Mouse (Mus musculus) E14TG2a.4 (cell line): ENCODE results near the gene Pih1d1.
"Not testable (repeated sequence)": the region's sequence is repeated elsewhere in the genome, so short reads cannot be mapped to it uniquely, and the experiment has no call there.

ENCODE experiments used
- H3K27me3 ChIP-seq: 2 replicates; pipeline ENCODE4 v1.6.1; 2014; ENCODE audit warnings: low read length, control low read depth; ENCODE audit not compliant: insufficient read depth
- H3K36me3 ChIP-seq: 2 replicates; pipeline ENCODE4 v1.6.1; 2014; ENCODE audit warnings: low read length, control low read depth; ENCODE audit not compliant: insufficient read depth
- H3K4me1 ChIP-seq: replicated peaks from 2 replicates; pipeline ENCODE4 v1.6.1; 2014; ENCODE audit warnings: low read depth, low read length, control low read depth
- H3K4me3 ChIP-seq: replicated peaks from 2 replicates; pipeline ENCODE4 v1.5.1; 2014; ENCODE audit warnings: mild to moderate bottlenecking, low read length
- H3K9me3 ChIP-seq: 2 replicates; pipeline ENCODE4 v1.6.1; 2014; ENCODE audit warnings: low read length, control low read depth
- CTCF ChIP-seq: conservative IDR thresholded peaks from 2 replicates; pipeline ENCODE4 v1.5.1; 2014; ENCODE audit warnings: low read length
- NANOG ChIP-seq: IDR thresholded peaks from 2 replicates; pipeline ENCODE4 v1.6.1; 2014; ENCODE audit warnings: borderline replicate concordance, low read length, mixed read lengths
- POU5F1 ChIP-seq: IDR thresholded peaks from 2 replicates; pipeline ENCODE4 v1.6.1; 2014; ENCODE audit warnings: low read length, borderline replicate concordance

Pih1d1 gene

DNA sequence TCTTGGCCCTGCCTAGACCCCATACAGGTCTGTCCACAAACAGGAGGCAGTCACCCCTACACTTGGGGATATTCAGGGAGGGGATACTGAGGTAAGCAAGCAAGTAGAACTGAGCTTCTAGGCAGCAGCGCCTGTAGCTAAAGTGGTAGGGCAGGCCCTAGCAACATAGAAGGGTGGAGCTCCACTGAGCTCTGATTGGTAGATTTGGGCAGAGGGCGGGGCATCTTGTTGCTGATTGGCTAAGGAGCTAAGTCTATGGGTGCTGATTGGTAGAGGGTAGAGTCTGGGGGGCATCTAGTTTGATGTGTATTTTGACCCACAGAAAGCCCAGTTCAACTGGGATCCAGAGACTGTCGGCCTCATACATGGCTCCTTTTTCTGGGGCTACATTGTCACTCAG lies 15.4 kb downstream of the Pih1d1 start:
- H3K4me1 ChIP-seq: peaks cover 81% of the 10 kb centered on the region
- no peak for TF ChIP-seq NANOG
- TF ChIP-seq CTCF: no peak
- no peak for TF ChIP-seq POU5F1
- peaks cover 75% of the 10 kb centered on the region for H3K27me3 ChIP-seq
- H3K36me3 ChIP-seq: peaks cover 5% of the 10 kb centered on the region; the same call in 1 of the 2 replicates
- H3K4me3 ChIP-seq: no peak overlapping the region
- peaks cover 13% of the 10 kb centered on the region for H3K9me3 ChIP-seq

DNA sequence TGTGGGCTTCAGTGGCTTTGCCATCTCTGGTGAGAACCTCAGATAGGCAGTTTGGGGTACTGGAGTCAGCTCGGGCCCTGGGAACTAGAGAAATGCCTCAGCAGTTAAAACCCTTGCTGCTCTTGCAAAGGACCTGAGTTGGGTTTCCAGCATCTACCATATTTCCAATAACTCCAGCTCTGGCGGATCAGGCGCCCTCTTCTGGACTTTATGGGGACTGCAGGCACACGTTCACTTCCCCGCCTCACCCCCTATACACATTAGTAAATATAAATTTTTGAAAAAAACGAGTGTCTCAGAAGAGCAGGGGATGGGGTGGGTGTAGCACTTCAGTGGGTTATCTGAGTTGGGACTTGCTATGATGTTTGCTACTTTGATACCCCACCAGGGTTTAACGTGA lies 18.9 kb downstream of the Pih1d1 start:
- peaks cover 13% of the 10 kb centered on the region for H3K9me3 ChIP-seq
- TF ChIP-seq NANOG: no peak
- peak; percentile 95 for TF ChIP-seq CTCF
- 0 out of 2 replicates have a peak overlapping the region, but pooled peaks have one; percentile 59 for H3K4me3 ChIP-seq
- peaks cover 75% of the 10 kb centered on the region for H3K4me1 ChIP-seq
- H3K27me3 ChIP-seq: peaks cover 75% of the 10 kb centered on the region
- H3K36me3 ChIP-seq: peaks cover 5% of the 10 kb centered on the region; the same call in 1 of the 2 replicates

DNA sequence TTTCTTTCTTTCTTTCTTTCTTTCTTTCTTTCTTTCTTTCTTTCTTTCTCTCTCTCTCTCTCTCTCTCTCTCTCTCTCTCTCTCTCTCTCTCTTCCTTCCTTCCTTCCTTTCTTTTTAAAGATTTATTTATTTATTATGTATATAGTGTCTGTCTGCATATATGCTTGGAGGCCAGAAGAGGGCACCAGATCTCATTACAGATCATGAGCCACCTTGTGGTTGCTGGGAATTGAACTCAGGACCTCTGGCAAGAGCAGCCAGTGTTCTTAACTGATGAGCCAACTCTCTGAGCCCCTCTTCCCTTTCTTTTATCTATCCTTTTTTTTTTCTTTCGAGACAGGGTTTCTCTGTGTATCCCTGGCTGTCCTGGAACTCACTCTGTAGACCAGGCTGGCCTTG lies 19.7 kb downstream of the Pih1d1 start:
- peaks cover 13% of the 10 kb centered on the region for H3K9me3 ChIP-seq
- peak; percentile 13; the same call in 1 of the 2 replicates for TF ChIP-seq CTCF
- not testable (repeated sequence) for H3K4me3 ChIP-seq, H3K36me3 ChIP-seq
- H3K4me1 ChIP-seq: peaks cover 74% of the 10 kb centered on the region
- H3K27me3 ChIP-seq: peaks cover 75% of the 10 kb centered on the region

DNA sequence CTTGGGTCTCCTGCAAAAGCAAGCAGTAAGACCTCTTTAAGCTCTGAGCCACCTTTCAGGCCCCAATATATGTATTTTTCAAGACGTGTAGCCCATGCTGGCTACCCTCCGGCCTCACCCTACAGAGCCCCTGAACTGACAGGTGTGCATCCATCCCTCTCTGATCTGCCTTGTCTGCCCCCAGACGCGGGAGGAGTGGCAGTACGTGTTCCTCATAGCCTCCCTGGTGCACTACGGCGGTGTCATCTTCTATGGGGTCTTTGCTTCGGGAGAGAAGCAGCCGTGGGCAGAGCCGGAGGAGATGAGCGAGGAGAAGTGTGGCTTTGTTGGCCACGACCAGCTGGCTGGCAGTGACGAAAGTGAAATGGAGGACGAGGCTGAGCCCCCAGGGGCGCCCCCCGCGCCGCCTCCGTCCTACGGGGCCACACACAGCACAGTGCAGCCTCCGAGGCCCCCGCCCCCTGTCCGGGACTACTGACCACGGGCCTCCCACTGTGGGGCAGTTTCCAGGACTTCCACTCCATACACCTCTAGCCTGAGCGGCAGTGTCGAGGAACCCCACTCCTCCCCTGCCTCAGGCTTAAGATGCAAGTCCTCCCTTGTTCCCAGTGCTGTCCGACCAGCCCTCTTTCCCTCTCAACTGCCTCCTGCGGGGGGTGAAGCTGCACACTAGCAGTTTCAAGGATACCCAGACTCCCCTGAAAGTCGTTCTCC lies 20.6 kb downstream of the Pih1d1 start:
- peaks cover 75% of the 10 kb centered on the region for H3K27me3 ChIP-seq
- H3K4me3 ChIP-seq: peak overlapping the region; percentile 81
- TF ChIP-seq NANOG (no peak), POU5F1 (no peak), CTCF (no peak)
- H3K9me3 ChIP-seq: peaks cover 7% of the 10 kb centered on the region
- H3K36me3 ChIP-seq: peaks cover under 1% of the 10 kb centered on the region; the same call in 1 of the 2 replicates
- H3K4me1 ChIP-seq: peaks cover 68% of the 10 kb centered on the region

DNA sequence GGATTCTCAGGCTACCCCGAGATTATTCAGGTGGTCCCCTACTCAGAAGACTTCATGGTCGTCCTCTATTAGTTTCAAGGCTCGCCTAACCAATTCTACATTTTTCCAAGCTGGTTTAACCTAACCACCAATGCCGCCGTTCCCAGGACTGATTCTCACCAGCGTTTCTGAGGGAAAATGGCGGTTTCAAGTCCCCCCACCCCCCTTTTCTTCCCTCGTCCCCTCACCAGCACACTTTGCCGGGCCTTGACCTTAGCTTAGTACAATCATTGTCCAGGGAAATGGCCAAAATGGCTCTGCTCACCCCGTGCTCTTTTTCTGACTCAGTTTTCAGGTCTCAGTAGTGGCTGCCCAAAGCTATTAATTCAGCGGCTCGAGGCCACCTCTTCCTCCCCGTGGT lies 21.3 kb downstream of the Pih1d1 start:
- H3K36me3 ChIP-seq: no peaks in the 10 kb centered on the region
- peaks cover 75% of the 10 kb centered on the region for H3K27me3 ChIP-seq
- H3K9me3 ChIP-seq: peaks cover under 1% of the 10 kb centered on the region; the same call in 1 of the 2 replicates
- no peak for TF ChIP-seq POU5F1
- TF ChIP-seq CTCF: no peak
- TF ChIP-seq NANOG: no peak
- H3K4me1 ChIP-seq: peaks cover 65% of the 10 kb centered on the region
- H3K4me3 ChIP-seq: peak overlapping the region; percentile 81

DNA sequence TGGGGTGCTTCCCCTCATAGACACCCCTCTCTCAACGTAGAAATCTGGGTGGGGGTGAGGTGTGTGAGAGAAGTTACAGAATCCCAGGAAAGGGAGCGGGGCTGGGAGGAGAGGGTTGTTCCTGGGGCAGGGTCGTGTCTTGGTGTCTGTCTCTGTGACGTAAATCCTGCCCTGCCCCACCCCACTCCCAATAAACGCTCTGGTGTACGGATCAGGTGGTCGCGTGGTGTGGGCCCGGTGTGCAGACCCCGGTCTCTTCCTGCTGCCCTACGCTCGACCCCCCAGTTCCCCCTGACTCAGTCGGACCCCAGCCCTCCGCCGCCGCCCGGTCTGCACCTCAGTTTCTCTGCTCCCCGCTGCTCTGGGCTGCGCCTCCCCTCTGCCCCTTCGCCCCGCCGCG lies 21.8 kb downstream of the Pih1d1 start:
- Histone ChIP-seq H3K4me3 (peak overlapping the region; percentile 81), H3K4me1 (peaks cover 65% of the 10 kb centered on the region), H3K9me3 (no peaks in the 10 kb centered on the region), H3K27me3 (peaks cover 75% of the 10 kb centered on the region), H3K36me3 (no peaks in the 10 kb centered on the region)
- TF ChIP-seq POU5F1 (no peak), NANOG (no peak), CTCF (no peak)

DNA sequence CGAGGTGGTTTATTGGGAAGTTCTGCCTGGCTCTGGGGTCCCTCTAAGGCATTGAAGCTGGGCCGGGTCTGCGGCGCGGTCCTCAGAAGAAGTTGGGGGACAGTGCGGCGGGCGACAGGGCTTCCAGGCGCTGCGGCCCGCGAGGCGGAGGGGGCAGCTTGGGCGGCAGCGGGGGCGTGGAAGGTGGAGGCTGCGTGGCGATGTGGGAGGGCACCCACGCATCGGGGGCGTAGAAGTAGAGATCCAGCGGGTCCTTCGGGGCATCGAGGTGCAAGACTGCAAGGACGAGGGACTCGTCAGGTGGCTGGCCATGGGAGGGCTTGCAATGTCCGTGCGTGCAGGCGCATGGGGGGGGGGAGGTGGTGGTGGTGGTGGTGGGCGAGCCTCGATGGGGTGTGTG lies 22.3 kb downstream of the Pih1d1 start:
- no peaks in the 10 kb centered on the region for H3K36me3 ChIP-seq
- peak overlapping the region; percentile 81 for H3K4me3 ChIP-seq
- no peak for TF ChIP-seq NANOG
- TF ChIP-seq CTCF: no peak
- no peak for TF ChIP-seq POU5F1
- H3K27me3 ChIP-seq: peaks cover 76% of the 10 kb centered on the region
- peaks cover 65% of the 10 kb centered on the region for H3K4me1 ChIP-seq
- no peaks in the 10 kb centered on the region for H3K9me3 ChIP-seq

DNA sequence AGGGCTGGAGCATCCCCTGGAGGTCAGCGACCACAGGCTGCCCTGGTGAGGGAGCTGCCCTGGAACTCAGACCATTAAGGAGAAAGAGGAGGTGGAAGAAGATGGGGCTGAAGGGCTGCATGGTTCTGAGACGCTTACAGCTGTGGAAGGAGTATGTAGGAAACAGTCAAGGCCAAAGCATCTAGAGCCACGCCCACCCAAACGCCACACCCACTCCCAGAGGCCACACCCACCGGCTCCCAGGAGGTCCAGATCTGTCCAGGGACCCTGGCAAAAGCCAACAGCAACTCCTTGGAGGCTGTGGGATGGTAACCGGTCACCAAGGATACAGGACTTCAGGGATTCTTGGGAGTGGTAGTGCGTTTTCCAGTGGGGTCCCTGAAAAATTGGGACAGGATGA lies 24.4 kb downstream of the Pih1d1 start:
- Histone ChIP-seq H3K9me3 (no peaks in the 10 kb centered on the region), H3K36me3 (no peaks in the 10 kb centered on the region), H3K4me1 (peaks cover 53% of the 10 kb centered on the region), H3K4me3 (no peak overlapping the region), H3K27me3 (peaks cover 88% of the 10 kb centered on the region)
- TF ChIP-seq NANOG (no peak), POU5F1 (no peak), CTCF (no peak)

DNA sequence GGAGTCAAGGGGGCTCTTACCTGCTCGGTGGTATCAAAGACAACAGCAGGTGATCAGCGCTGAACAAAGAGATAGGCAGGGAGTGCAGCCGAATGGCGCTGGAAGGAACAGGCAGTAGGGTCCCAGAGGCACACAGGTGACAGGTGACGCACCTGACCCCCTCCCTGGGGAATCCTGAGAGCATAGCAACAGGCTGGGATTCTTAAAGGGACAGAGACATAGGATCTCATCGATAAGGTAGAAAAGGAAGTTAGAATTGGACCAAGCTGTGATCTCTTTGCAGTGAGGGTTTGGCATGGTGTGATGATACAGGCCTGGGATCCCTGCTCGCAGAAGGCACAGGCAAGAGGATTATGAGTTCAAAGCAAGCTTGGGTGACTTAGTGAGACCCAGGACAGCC lies 25.4 kb downstream of the Pih1d1 start, which contains the start of gene Gfy:
Gfy (minus strand) TSS at position 101 of the 400 bp plus-strand sequence.
- Histone ChIP-seq H3K36me3 (no peaks in the 10 kb centered on the region), H3K4me1 (peaks cover 50% of the 10 kb centered on the region), H3K9me3 (no peaks in the 10 kb centered on the region), H3K27me3 (peaks cover 95% of the 10 kb centered on the region), H3K4me3 (no peak within 1 kb of the TSS)
- TF ChIP-seq CTCF: no peak
- TF ChIP-seq POU5F1: no peak
- no peak for TF ChIP-seq NANOG
